Mouse (Mus musculus): ENCODE measurements at regions not wholly inside any gene's neighbourhood (a gene's known extent, or its start where the extent isn't known, plus 50 kb on each side); places are given as distances from the start of the nearest gene placed in this dataset.

- TF ChIP-seq CTCF (IDR thresholded peaks at IDR 0.05; ENCODE audit: low read depth) (no peak), EP300 (IDR thresholded peaks at IDR 0.05; ENCODE audit: low read depth) (no peak)
Measured at GRCm38 (mm10) chr1:142894145-142894544, 746.3 kb upstream of the B3galt2 start.
